Mouse (Mus musculus) left cerebral cortex, postnatal 14 days (tissue): Measurements from ENCODE around the gene Lmod2. TPM values are rescaled to one million over a fixed set of nuclear protein-coding genes. Genes with fewer than 3 reads are reported as not detected.

Experiments
- DNase-seq, 2 experiments: peaks; one replicate each; pipeline ENCODE4 v3.0.0; 2021 to 2022; ENCODE audit warnings: low spot score in 2 of 2, mixed read lengths in 1 of 2
- intact Hi-C: fragments of 180-260 bp; cut with DNase I; formaldehyde crosslinking; loops from one replicate; pipeline ENCODE4 v1.15.1; 2025
- total RNA-seq, 2 experiments: library from RNA; stranded (reverse); gene quantifications; 2 replicates each; pipeline ENCODE4 v1.2.3; 2021

Gene Lmod2
- total RNA-seq, 2 experiments from 2014 or later, result not detected

DNA sequence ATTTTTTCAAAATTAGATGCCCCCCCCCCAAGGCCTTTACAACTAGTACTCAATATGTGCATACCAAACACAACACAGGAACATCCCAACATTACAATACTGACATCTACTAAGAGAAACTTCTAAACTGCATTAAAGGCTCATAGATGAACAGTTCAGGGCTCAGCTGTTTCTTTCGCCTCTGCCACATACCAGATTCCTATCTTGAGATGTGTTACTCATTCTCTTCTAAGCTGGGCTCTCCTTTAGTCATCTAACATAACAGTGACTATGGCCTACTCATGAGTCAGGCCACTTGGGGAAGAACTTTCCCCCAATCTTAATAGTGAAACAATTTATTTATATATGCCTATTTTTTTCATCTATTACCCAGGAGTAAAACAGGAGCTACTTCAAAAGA lies 30.9 kb downstream of the Lmod2 start:
- intact Hi-C loops, result loop anchor here (1.0 kb wide), 1 partner anchor 98 kb away; no protein-coding TSS in a partner anchor
- no peak for DNase-seq

DNA sequence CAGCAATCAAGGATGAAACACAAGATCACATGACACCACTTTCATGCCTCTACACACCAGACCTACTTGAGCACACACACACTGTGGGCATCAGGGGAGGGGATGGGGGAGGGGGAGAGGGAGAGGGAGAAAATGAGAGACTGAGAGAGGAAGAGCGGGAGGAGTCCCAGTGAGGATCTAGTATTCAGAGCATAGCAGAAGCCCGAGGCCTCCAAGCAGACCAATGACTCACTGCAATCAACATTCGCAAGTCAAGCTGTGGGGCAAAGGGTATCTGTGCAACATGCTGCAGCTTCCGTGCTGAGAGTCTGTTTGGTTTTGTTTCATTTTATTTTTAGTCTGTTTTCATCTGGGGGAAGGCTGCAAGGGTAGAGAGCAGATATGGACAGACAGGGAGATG lies 34.5 kb downstream of the Lmod2 start:
- intact Hi-C loops, result no loop called here
- DNase-seq, result no peak

DNA sequence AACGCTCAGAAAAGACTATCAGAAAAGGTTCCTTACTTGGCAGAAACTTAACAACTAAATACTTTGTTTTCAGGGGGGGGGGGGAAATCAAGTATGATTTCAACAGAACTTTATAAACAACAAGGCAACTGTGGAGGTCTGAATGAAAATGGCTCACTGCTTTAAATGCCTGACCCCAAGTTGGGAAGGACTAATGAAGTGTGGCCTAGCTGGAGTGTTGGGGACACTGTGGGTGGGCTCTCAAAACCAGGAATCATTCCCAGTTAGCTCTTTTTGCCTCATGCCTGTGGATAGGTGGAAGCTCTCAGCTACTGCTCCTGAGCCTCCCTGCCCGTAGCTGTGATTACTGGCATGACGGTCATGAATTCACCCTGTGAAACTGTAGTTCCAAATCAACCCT lies 36.5 kb downstream of the Lmod2 start:
- DNase-seq, result no peak
- intact Hi-C loops, result no loop called here

DNA sequence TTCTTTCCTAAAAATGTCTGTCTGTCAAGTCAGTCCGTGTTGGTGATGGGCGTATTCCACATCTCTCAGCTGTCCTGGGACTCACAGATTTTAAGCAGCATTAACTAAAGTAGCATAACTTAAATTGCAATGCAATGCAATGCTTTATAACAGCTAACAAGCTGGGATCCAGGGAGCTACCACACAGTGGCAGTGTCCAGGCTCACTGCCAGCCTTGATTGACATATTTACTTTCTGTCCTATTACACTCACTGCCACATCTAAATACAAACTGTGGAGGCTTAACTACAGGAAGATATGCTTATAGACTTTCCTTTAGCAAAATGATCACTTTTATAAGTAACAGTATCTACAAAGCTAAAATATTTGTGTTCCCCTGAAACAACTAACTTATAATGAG lies 38.3 kb downstream of the Lmod2 start:
- intact Hi-C loops, result no loop called here
- no peak for DNase-seq

DNA sequence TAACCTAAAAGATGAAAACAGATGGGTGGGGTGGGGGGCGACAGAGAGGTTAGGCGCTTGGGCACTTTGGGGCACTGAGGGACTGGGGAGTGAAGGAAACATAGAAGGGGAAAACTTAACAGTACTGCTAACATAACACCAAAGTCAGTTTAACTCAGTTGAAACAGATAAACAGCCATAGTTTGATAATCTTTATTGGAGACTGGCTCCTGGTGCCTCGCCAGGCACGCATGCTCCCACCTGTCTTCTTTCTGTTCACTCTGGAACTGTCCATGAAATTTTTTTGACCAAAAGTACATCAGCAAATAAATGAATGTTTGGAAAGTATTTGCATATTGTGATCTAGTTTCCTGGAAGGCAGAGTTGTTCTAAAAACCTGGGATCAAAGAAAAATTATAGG lies 43.7 kb downstream of the Lmod2 start:
- intact Hi-C loops, result no loop called here
- no peak for DNase-seq

DNA sequence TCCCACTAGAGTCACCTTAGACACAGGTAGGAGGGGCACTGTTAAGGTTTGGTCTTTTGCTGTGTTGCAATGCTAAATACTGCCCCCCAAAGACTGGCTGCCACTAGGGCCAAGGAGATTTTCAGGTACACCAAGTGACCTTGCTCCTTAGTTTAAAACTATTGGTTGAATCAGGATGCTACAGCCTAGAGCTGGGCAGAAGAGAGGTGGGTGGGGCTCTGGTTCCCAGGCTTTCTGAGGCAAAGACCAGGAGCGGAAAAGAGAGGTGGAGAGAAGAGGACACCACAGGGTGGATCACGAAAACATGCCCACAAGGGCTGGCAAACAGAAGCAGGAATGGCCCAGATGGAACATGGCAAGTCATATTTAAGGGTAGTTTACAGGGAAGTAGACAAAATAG lies 44.6 kb downstream of the Lmod2 start:
- intact Hi-C loops, result no loop called here

DNA sequence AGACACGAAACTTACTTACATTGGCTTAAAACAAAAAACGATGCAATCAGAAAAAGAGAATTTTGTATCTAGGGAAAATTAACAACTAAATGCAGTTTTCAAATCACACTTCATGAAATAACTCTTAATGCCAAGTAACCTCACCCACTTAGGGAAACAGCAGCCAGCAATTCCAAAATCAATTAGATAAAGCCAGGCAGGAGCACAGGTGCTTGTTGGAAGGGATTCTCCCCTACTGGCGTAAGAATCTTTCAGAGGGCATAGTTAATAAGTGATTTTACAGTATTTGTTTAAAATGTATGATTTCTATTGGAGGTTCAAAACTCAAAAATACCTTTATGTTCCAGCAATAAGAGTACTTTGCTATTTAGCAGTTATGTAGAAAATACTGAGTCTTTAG lies 45.4 kb downstream of the Lmod2 start:
- intact Hi-C loops, result no loop called here

More for the DNA sequence above, 44.6 kb downstream of the Lmod2 start:
- DNase-seq, result no peak

DNA sequence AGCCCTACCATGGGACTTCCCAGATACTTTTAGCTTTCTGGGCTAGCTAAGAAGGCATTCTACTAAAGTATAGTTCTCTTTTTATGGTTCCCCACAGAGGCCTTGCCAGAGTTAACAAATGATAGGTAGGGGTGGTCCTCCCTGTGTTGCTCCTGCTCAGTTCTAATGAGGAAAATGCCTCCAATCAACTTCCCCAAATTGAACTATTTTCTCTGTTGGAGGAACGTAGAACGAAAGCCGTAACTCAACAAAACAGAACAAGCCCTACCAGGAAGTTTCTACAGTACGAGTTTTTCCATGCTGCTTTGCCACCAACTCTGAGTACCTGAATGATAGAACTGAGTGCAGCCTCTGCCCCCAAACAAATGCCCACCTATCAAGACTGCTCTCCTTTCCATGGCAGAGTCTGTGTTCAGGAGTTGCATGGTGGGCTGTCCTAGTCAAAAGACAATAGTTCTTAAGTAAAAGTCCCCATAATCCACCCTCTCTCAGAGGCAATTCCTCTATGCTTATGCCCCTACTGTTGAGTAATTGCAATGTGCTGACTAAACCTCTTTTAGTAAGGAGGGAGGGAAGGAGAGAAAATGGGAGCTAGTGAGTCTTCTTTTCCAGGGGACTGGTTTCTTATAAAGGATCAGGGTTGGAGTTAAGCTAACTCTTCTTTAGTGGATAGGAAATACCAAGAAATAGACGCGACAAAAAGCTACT lies 47.9 kb downstream of the Lmod2 start:
- DNase-seq, result no peak
- intact Hi-C loops, result no loop called here

More for the DNA sequence above, 45.4 kb downstream of the Lmod2 start:
- DNase-seq, result no peak

DNA sequence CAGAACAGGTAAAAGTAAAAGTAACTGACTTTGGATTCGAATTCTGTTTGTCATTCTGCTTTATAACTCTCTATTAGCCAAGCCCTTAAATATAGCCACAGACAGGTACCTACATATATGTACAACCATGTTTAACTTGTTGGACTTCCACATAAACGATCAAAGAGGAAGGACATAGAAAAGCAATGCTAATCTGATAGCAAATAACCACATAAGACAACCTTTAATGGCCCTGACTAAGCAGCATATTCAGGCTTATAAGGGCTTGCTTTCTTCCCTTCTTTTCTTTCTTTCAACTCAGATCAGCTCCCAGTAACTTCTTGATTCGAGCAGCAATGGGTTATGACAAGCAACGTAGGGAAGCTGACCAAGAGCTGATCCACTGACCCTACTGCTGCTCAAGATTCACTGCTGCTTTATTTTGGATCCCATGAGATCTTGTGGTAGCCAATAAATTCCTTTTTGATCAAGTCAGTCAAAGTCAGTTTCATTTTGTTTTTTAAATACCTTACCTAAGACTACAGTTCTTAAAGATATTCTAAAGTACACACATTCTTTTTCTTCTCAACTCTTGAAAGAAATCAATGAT lies 49.6 kb downstream of the Lmod2 start:
- intact Hi-C loops, result no loop called here

DNA sequence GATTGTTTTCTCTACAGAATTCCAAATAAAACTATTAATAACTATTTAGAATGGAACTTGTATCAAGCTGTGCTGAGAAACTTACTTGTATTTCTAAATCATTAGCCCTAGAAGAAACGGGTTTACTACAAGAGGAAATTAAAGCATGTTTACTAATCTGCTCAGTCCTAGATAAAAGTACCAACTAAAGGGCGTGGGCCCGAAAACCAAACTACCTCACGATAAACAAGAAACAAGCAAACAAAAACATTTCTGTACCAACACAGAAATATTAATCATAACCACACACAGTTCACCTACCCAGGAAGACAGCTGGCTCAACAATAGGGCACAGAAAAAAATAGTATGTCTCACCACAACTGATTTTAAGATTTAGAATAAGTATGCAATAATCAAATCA lies 50.8 kb downstream of the Lmod2 start:
- no peak for DNase-seq
- intact Hi-C loops, result no loop called here

More for the DNA sequence above, 49.6 kb downstream of the Lmod2 start:
- no peak for DNase-seq

DNA sequence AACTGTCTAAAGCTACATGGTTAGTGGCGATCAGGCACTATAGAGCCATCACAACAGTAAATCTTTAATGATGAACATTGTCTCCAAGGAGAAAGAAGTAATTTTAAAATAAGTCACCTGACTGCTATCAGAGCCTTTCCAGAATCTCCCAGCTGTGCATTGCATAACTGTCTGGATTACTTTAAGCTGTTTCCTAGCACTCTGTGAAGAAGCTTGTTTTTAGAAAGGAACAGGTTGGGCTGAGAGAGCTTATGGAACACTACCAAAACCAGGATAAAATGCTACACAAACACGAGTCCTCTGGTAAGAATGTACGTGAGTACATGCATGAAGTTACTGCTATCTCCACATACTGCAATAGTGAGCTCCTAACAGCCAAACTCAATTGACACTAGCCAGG lies 53.2 kb downstream of the Lmod2 start:
- peak; percentile 13 to 84 for DNase-seq

DNA sequence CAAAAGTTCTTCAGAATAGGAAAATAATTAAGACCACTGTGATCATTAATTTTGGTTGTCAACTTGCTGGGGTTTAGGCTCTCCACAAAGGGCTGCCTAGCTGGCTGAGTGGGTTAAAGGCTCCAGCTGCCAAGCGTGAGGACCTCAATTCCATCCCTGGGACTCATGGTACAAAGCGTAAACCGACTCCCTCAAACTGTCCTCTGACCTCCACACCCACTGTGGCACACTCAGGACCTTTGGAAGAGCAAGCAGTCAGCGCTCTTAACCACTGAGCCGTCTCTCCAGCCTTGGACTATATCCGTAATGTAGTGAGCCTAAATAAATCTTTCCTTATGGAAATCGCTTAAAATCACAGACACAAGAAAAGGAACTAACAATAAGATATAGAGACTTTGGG lies 54.0 kb downstream of the Lmod2 start:
- no peak for DNase-seq
- intact Hi-C loops, result no loop called here

More for the DNA sequence above, 53.2 kb downstream of the Lmod2 start:
- intact Hi-C loops, result no loop called here

Other genes with a start within 250 kb of the Lmod2 start
- gene Iqub, start 82.7 kb upstream of the Lmod2 start, total RNA-seq, result under 1 TPM; 0.79 to 0.95 TPM
- 100 to 1,000 TPM; 223 to 227 TPM for gene Ndufa5, start 69.7 kb upstream of the Lmod2 start, total RNA-seq
- gene Asb15, start 69.6 kb upstream of the Lmod2 start, total RNA-seq, result not detected
- gene Wasl, start 67.2 kb downstream of the Lmod2 start, total RNA-seq, result 10 to 100 TPM; 78.5 to 81.9 TPM
- not detected for gene Hyal6, start 135.5 kb downstream of the Lmod2 start, total RNA-seq
- gene Hyal4, start 150.6 kb downstream of the Lmod2 start, total RNA-seq, result not detected
- gene Spam1, start 193.4 kb downstream of the Lmod2 start, total RNA-seq, result not detected